Mouse (Mus musculus): ENCODE measurements around the gene Cops8. TPM values are rescaled to one million over a fixed set of nuclear protein-coding genes. Genes with fewer than 3 reads are reported as not detected.
A peak's percentile ranks its signal among the peaks of the same experiment; 100 is the strongest.

Gene Cops8
- total and polyA plus RNA-seq, 3 experiments = 58.6 to 113 (median 98.2) TPM

GRCm38 (mm10) chr1:90601096-90601495 lies 1.7 kb upstream of the Cops8 start:
- DNase-seq (ENCODE audit: extremely low read depth) = no peak
- Histone ChIP-seq H3K27ac (ENCODE audit: insufficient read depth, low read depth) (no peak overlapping the region), H3K27me3 (replicated peaks) (peaks cover 42% of the 10 kb centered on the region), H3K4me2 (ENCODE audit: insufficient read depth, low read depth, poor library complexity, severe bottlenecking) (no peak overlapping the region), H3K4me3 (replicated peaks in 1 of 3; ENCODE audit: low read depth in 2 of 3, low read length in 2 of 3, poor library complexity in 1 of 3) (no peak overlapping the region), H3K79me2 (replicated peaks; ENCODE audit: control insufficient read depth, extremely low read depth, insufficient read depth, poor library complexity, severe bottlenecking) (peaks cover 15% of the 10 kb centered on the region), H3K36me3 (replicated peaks in 1 of 2; ENCODE audit: control insufficient read depth in 1 of 2, insufficient read depth in 1 of 2, low read length in 1 of 2) (peaks cover 3 to 14% of the 10 kb centered on the region in 2 experiments), H3K9me3 (replicated peaks; ENCODE audit: low read length) (peaks cover 5% of the 10 kb centered on the region), H3K9ac (ENCODE audit: insufficient read depth, low read depth) (no peak overlapping the region), H3K4me1 (ENCODE audit: control insufficient read depth in 1 of 2, insufficient read depth in 2 of 2) (peaks cover 0 to 17% of the 10 kb centered on the region in 2 experiments; a peak in 2 of 4 replicates)
- dilution Hi-C loops (cut with MboI; ENCODE audit: extremely low pct_ligation_motif_present, extremely low pct_unique_long_range_greater_than_20kb, low sequenced_read_pairs) (no loop called here), in situ Hi-C loops (cut with MboI; ENCODE audit: low pct_ligation_motif_present, low pct_unique_long_range_greater_than_20kb, low sequenced_read_pairs) (no loop called here)
- no peak for TF ChIP-seq SIN3A (IDR thresholded peaks at IDR 0.05; ENCODE audit: low read length)
- TF ChIP-seq POLR2A (IDR thresholded peaks at IDR 0.05; ENCODE audit: low read depth, low read length) = no peak
- no peak for TF ChIP-seq RAD21 (IDR thresholded peaks at IDR 0.05; ENCODE audit: low read depth, low read length)
- no peak for TF ChIP-seq USF1 (IDR thresholded peaks at IDR 0.05; ENCODE audit: low read depth, low read length)
- TF ChIP-seq CHD2 (IDR thresholded peaks at IDR 0.05; ENCODE audit: low read length) = no peak
- no peak for TF ChIP-seq ZKSCAN1 (IDR thresholded peaks at IDR 0.05; ENCODE audit: borderline replicate concordance, low read depth, low read length)
- TF ChIP-seq MAX (IDR thresholded peaks at IDR 0.05; ENCODE audit: low read length) = no peak
- TF ChIP-seq MAFK (IDR thresholded peaks at IDR 0.05; ENCODE audit: insufficient replicate concordance, low read length) = no peak
- no peak for TF ChIP-seq MXI1 (IDR thresholded peaks at IDR 0.05; ENCODE audit: low read depth, low read length)
- TF ChIP-seq CTCF (conservative IDR thresholded peaks at IDR 0.05 in 1 of 2, IDR thresholded peaks at IDR 0.05 in 1 of 2; ENCODE audit: low read depth in 2 of 2, low read length in 2 of 2) = no peak
- no peak for TF ChIP-seq JUND (conservative IDR thresholded peaks at IDR 0.05; ENCODE audit: low read depth, low read length)
- no peak for TF ChIP-seq USF2 (conservative IDR thresholded peaks at IDR 0.05; ENCODE audit: low read depth, low read length)
- TF ChIP-seq UBTF (IDR thresholded peaks at IDR 0.05; ENCODE audit: low read depth, low read length) = no peak
- TF ChIP-seq ZNF384 (IDR thresholded peaks at IDR 0.05; ENCODE audit: low read depth, low read length) = no peak
- TF ChIP-seq GABPA (IDR thresholded peaks at IDR 0.05; ENCODE audit: insufficient replicate concordance, low read depth, low read length) = no peak
- TF ChIP-seq MEF2A (IDR thresholded peaks at IDR 0.05; ENCODE audit: borderline replicate concordance, low read depth, low read length) = no peak
- TF ChIP-seq E2F4 (IDR thresholded peaks at IDR 0.05; ENCODE audit: insufficient replicate concordance, low read depth, low read length) = no peak
- no peak for TF ChIP-seq PAX5 (IDR thresholded peaks at IDR 0.05; ENCODE audit: low read length)
- TF ChIP-seq KAT2A (IDR thresholded peaks at IDR 0.05; ENCODE audit: insufficient replicate concordance, low read length) = no peak
- TF ChIP-seq EP300 (IDR thresholded peaks at IDR 0.05; ENCODE audit: low read length) = no peak

DNA sequence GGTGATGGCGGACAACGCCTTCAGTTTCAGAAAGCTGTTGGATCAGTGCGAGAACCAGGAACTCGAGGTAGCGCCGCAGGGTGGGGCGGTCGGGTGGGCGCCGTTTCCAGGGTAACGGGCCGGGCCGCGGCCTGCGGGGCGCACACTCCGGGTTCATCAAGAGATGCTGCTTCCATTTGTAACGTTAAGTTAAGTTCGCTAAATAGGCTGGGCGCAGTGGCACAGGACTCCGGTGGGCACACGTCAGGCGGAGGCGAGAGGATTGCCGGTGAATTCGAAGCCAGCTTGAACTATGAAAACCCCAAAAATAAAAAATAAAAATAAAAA lies 743 bp downstream of the Cops8 start:
- no peak overlapping the region for H3K27ac ChIP-seq (ENCODE audit: insufficient read depth, low read depth)
- H3K4me2 ChIP-seq (ENCODE audit: insufficient read depth, low read depth, poor library complexity, severe bottlenecking) = peak overlapping the region; percentile 91
- H3K27me3 ChIP-seq (replicated peaks) = peaks cover 23% of the 10 kb centered on the region
- peak overlapping the region; percentile 86 for H3K9ac ChIP-seq (ENCODE audit: insufficient read depth, low read depth)
- TF ChIP-seq MAX (IDR thresholded peaks at IDR 0.05; ENCODE audit: low read length) = no peak
- no peak for TF ChIP-seq USF1 (IDR thresholded peaks at IDR 0.05; ENCODE audit: low read depth, low read length)
- TF ChIP-seq MAZ (IDR thresholded peaks at IDR 0.05; ENCODE audit: low read depth, low read length) = no peak
- peak; percentile 17; the same call in 1 of the 2 replicates for TF ChIP-seq SIN3A (IDR thresholded peaks at IDR 0.05; ENCODE audit: low read length)
- TF ChIP-seq ZNF384 (IDR thresholded peaks at IDR 0.05; ENCODE audit: low read depth, low read length) = no peak
- H3K79me2 ChIP-seq (replicated peaks; ENCODE audit: control insufficient read depth, extremely low read depth, insufficient read depth, poor library complexity, severe bottlenecking) = peaks cover 15% of the 10 kb centered on the region
- H3K36me3 ChIP-seq (replicated peaks in 1 of 2; ENCODE audit: control insufficient read depth in 1 of 2, insufficient read depth in 1 of 2, low read length in 1 of 2) = peaks cover 24 to 38% of the 10 kb centered on the region in 2 experiments
- no peaks in the 10 kb centered on the region for H3K9me3 ChIP-seq (replicated peaks; ENCODE audit: low read length)
- peak overlapping the region; percentile 86 to 92 (median 88) for H3K4me3 ChIP-seq (replicated peaks in 1 of 3; ENCODE audit: low read depth in 2 of 3, low read length in 2 of 3, poor library complexity in 1 of 3)
- H3K4me1 ChIP-seq (ENCODE audit: control insufficient read depth in 1 of 2, insufficient read depth in 2 of 2) = peaks cover 0 to 17% of the 10 kb centered on the region in 2 experiments; a peak in 2 of 4 replicates
- in situ Hi-C loops (cut with MboI; ENCODE audit: low pct_ligation_motif_present, low pct_unique_long_range_greater_than_20kb, low sequenced_read_pairs) = no loop called here
- DNase-seq (ENCODE audit: extremely low read depth) = no peak
- dilution Hi-C loops (cut with MboI; ENCODE audit: extremely low pct_ligation_motif_present, extremely low pct_unique_long_range_greater_than_20kb, low sequenced_read_pairs) = no loop called here

Measured in CH12.LX (cell line).